Mouse (Mus musculus) intestine, embryonic 16.5 days (tissue): ENCODE data around the gene Ptger3. TPM values are rescaled to one million over a fixed set of nuclear protein-coding genes. Genes with fewer than 3 reads are reported as not detected.

Source experiments
- ATAC-seq: fragments of 200-750 bp; cut with Nextera tagmentation; 2 replicates; pipeline ENCODE4 v1.8.0; 2017; ENCODE audit warnings: moderate TSS enrichment, moderate library complexity
- H3K27ac ChIP-seq: fragments of 300-500 bp; sonication (generic); 2 replicates; pipeline ENCODE4 v1.5.1; 2014; ENCODE audit warnings: mild to moderate bottlenecking, low read length
- H3K27me3 ChIP-seq: fragments of 300-500 bp; sonication (generic); replicated peaks from 2 replicates; pipeline ENCODE4 v1.6.1; 2014; ENCODE audit warnings: low read length, control low read depth, mixed read lengths; ENCODE audit not compliant: control insufficient read depth, insufficient read depth
- H3K36me3 ChIP-seq: fragments of 300-500 bp; sonication (generic); 2 replicates; pipeline ENCODE4 v1.6.1; 2014; ENCODE audit warnings: low read length, control low read depth; ENCODE audit not compliant: control insufficient read depth, insufficient read depth
- H3K4me1 ChIP-seq: fragments of 300-500 bp; sonication (generic); 2 replicates; pipeline ENCODE4 v1.6.1; 2014; ENCODE audit warnings: low read length, control low read depth, mixed read lengths; ENCODE audit not compliant: control insufficient read depth, insufficient read depth
- H3K4me2 ChIP-seq: fragments of 300-500 bp; sonication (generic); 2 replicates; pipeline ENCODE4 v1.6.1; 2014; ENCODE audit warnings: low read depth, low read length, control low read depth
- H3K4me3 ChIP-seq: fragments of 300-500 bp; sonication (generic); 2 replicates; pipeline ENCODE4 v1.5.1; 2014; ENCODE audit warnings: mild to moderate bottlenecking, low read length
- H3K9ac ChIP-seq: fragments of 300-500 bp; sonication (generic); 2 replicates; pipeline ENCODE4 v1.6.1; 2014; ENCODE audit warnings: low read depth, low read length
- H3K9me3 ChIP-seq: fragments of 300-500 bp; sonication (generic); 2 replicates; pipeline ENCODE4 v1.6.1; 2016; ENCODE audit warnings: low read length, control low read depth; ENCODE audit not compliant: control insufficient read depth
- WGBS: fragments of 180-500 bp; shearing (Covaris S2); extraction: QIAGEN DNeasy Blood & Tissue Kit; methylation state at CpG from one replicate; pipeline ENCODE4 v1.1.7; 2014; 5-methylcytosine and 5-hydroxymethylcytosine counted together
- polyA plus RNA-seq: library from polyadenylated mRNA; unstranded; fragments of >200 nt; fragmentation: Nextera tagmentation; extraction: Ambion mirVana; gene quantifications from 2 replicates; pipeline ENCODE4 v1.2.1, GENCODE M21; 2015

The Ptger3 gene
- polyA plus RNA-seq, 1 experiment from 2014 or later, result 14.1 TPM

GRCm38 (mm10) chr3:157630671-157631070, 64.0 kb downstream of the Ptger3 start:
- 38% methylated on average over 5 of the region's 5 CpGs for WGBS
- Histone ChIP-seq H3K4me3 (no peak overlapping the region), H3K27me3 (no peaks in the 10 kb centered on the region), H3K9ac (no peak overlapping the region), H3K9me3 (no peaks in the 10 kb centered on the region), H3K27ac (no peak overlapping the region), H3K4me2 (no peak overlapping the region), H3K4me1 (no peaks in the 10 kb centered on the region), H3K36me3 (no peaks in the 10 kb centered on the region)
- no peak for ATAC-seq

GRCm38 (mm10) chr3:157631383-157631782, 64.7 kb downstream of the Ptger3 start:
- Histone ChIP-seq H3K9me3 (no peaks in the 10 kb centered on the region), H3K4me2 (no peak overlapping the region), H3K27me3 (no peaks in the 10 kb centered on the region), H3K27ac (no peak overlapping the region), H3K4me3 (no peak overlapping the region), H3K9ac (no peak overlapping the region), H3K36me3 (no peaks in the 10 kb centered on the region), H3K4me1 (no peaks in the 10 kb centered on the region)
- ATAC-seq, result no peak
- WGBS, result 30% methylated on average over 2 of the region's 2 CpGs

GRCm38 (mm10) chr3:157634431-157634830, 67.7 kb downstream of the Ptger3 start:
- no peaks in the 10 kb centered on the region for H3K9me3 ChIP-seq
- no peak overlapping the region for H3K9ac ChIP-seq
- no peak overlapping the region for H3K27ac ChIP-seq
- H3K4me1 ChIP-seq, result no peaks in the 10 kb centered on the region
- ATAC-seq, result no peak
- no peaks in the 10 kb centered on the region for H3K27me3 ChIP-seq
- no peak overlapping the region for H3K4me2 ChIP-seq
- WGBS, result 86% methylated on average over 3 of the region's 3 CpGs
- no peaks in the 10 kb centered on the region for H3K36me3 ChIP-seq
- H3K4me3 ChIP-seq, result no peak overlapping the region

GRCm38 (mm10) chr3:157635713-157636112, 69.0 kb downstream of the Ptger3 start:
- ATAC-seq, result no peak
- H3K27me3 ChIP-seq, result no peaks in the 10 kb centered on the region

GRCm38 (mm10) chr3:157636887-157637286, 70.2 kb downstream of the Ptger3 start:
- Histone ChIP-seq H3K4me3 (no peak overlapping the region), H3K36me3 (no peaks in the 10 kb centered on the region), H3K27me3 (no peaks in the 10 kb centered on the region), H3K27ac (no peak overlapping the region), H3K9ac (no peak overlapping the region), H3K9me3 (no peaks in the 10 kb centered on the region), H3K4me1 (no peaks in the 10 kb centered on the region), H3K4me2 (no peak overlapping the region)
- no peak for ATAC-seq

More at GRCm38 (mm10) chr3:157635713-157636112, 69.0 kb downstream of the Ptger3 start:
- Histone ChIP-seq H3K4me2 (no peak overlapping the region), H3K4me3 (no peak overlapping the region), H3K36me3 (no peaks in the 10 kb centered on the region), H3K9ac (no peak overlapping the region), H3K27ac (no peak overlapping the region), H3K9me3 (no peaks in the 10 kb centered on the region), H3K4me1 (no peaks in the 10 kb centered on the region)
- 85% methylated on average over 4 of the region's 4 CpGs for WGBS

- no peaks in the 10 kb centered on the region for H3K36me3 ChIP-seq
- no peak overlapping the region for H3K9ac ChIP-seq
- no peak for ATAC-seq
- H3K4me2 ChIP-seq, result no peak overlapping the region
- no peak overlapping the region for H3K27ac ChIP-seq
- 64% methylated on average over 2 of the region's 2 CpGs for WGBS
- H3K9me3 ChIP-seq, result no peaks in the 10 kb centered on the region
- no peak overlapping the region for H3K4me3 ChIP-seq
- H3K4me1 ChIP-seq, result no peaks in the 10 kb centered on the region
- H3K27me3 ChIP-seq, result no peaks in the 10 kb centered on the region
Measured at GRCm38 (mm10) chr3:157637341-157637740, 70.6 kb downstream of the Ptger3 start.

- Histone ChIP-seq H3K27me3 (no peaks in the 10 kb centered on the region), H3K9ac (no peak overlapping the region), H3K4me2 (no peak overlapping the region), H3K4me3 (no peak overlapping the region), H3K27ac (no peak overlapping the region), H3K9me3 (no peaks in the 10 kb centered on the region), H3K36me3 (no peaks in the 10 kb centered on the region), H3K4me1 (no peaks in the 10 kb centered on the region)
- 87% methylated on average over 4 of the region's 4 CpGs for WGBS
- ATAC-seq, result no peak
Measured at GRCm38 (mm10) chr3:157641634-157642033, 74.9 kb downstream of the Ptger3 start.

GRCm38 (mm10) chr3:157661622-157662021, 94.9 kb downstream of the Ptger3 start:
- Histone ChIP-seq H3K4me3 (no peak overlapping the region), H3K9ac (no peak overlapping the region), H3K27me3 (no peaks in the 10 kb centered on the region), H3K27ac (no peak overlapping the region), H3K4me1 (no peaks in the 10 kb centered on the region), H3K4me2 (no peak overlapping the region), H3K9me3 (no peaks in the 10 kb centered on the region), H3K36me3 (no peaks in the 10 kb centered on the region)
- WGBS, result 85% methylated on average over 7 of the region's 7 CpGs
- no peak for ATAC-seq

DNA sequence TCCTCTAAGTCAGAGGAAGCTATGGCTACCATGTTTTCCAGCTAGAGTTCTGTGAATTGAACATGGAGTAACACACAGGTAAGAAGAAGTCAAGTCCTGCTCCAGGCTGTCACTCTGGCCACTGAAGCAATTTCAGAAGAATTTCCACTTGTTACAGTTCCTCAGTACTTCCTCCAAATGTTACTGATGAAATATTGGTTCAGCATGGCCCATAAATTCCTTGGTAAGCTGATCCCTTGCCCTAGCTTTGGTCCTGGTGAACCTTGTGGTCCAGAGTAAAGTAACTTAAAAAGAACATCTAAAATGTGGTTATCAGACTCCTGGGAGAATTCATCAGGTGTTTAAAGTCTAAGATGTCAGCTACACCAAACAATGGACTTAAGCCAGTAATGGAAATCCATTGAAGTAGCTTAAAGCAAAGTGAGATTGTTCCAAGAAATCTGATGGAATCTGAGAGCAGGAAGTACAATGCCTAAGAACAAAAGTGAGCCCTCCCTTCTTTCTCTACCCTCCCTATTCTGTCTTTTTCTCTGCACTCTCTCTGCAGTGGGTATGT, 97.9 kb downstream of the Ptger3 start:
- no peaks in the 10 kb centered on the region for H3K36me3 ChIP-seq
- H3K4me2 ChIP-seq, result no peak overlapping the region
- no peak overlapping the region for H3K4me3 ChIP-seq
- H3K9ac ChIP-seq, result no peak overlapping the region
- H3K27ac ChIP-seq, result no peak overlapping the region
- H3K9me3 ChIP-seq, result no peaks in the 10 kb centered on the region
- H3K4me1 ChIP-seq, result no peaks in the 10 kb centered on the region
- no peaks in the 10 kb centered on the region for H3K27me3 ChIP-seq
- no peak for ATAC-seq

DNA sequence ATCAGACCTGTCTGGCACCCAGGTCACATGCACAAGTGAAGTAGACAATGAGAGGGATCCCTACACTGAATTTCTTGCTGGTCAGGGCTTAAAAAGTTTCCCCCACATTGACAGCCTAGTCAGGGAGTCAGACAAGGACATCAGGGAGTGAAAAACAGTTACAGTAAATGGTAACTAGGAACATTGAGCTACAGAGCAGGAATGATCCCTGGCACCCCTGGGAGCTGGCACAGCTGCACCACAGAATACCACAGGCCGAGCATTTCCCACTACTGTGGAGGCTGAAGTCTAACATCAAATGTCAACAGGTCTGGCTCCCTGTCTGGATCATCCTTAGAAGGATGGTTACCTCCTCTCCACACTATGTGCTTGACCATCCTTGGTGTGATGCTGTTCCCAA, 98.8 kb downstream of the Ptger3 start:
- ATAC-seq, result no peak
- H3K4me3 ChIP-seq, result no peak overlapping the region
- WGBS, result 66% methylated on average over 1 of the region's 1 CpGs
- H3K4me1 ChIP-seq, result no peaks in the 10 kb centered on the region
- H3K9ac ChIP-seq, result no peak overlapping the region
- H3K36me3 ChIP-seq, result no peaks in the 10 kb centered on the region
- H3K27ac ChIP-seq, result no peak overlapping the region
- H3K9me3 ChIP-seq, result no peaks in the 10 kb centered on the region
- H3K4me2 ChIP-seq, result no peak overlapping the region
- H3K27me3 ChIP-seq, result no peaks in the 10 kb centered on the region
